Mouse (Mus musculus) liver, embryonic 11.5 days (tissue): ENCODE results near the gene Pdxk. TPM values are rescaled to one million over a fixed set of nuclear protein-coding genes. Genes with fewer than 3 reads are reported as not detected.
A peak's percentile ranks its signal among the peaks of the same experiment; 100 is the strongest.

ENCODE experiments used
- ATAC-seq: fragments of 200-750 bp; cut with Nextera tagmentation; replicated peaks from 2 replicates; pipeline ENCODE4 v1.8.0; 2017; ENCODE audit warnings: moderate number of reproducible peaks, mild to moderate bottlenecking, moderate TSS enrichment, moderate library complexity; ENCODE audit not compliant: low FRiP score
- DNase-seq: peaks from one replicate; pipeline ENCODE4 v3.0.0-alpha.2; 2017; ENCODE audit warnings: low spot score
- H3K27ac ChIP-seq: fragments of 300-500 bp; sonication (generic); 2 replicates; pipeline ENCODE4 v1.5.1; 2014; ENCODE audit warnings: mild to moderate bottlenecking, low read depth, low read length, control low read depth
- H3K27me3 ChIP-seq: fragments of 300-500 bp; sonication (generic); replicated peaks from 2 replicates; pipeline ENCODE4 v1.6.1; 2014; ENCODE audit warnings: low read length, mixed read lengths; ENCODE audit not compliant: control insufficient read depth, insufficient read depth
- H3K36me3 ChIP-seq: fragments of 300-500 bp; sonication (generic); 2 replicates; pipeline ENCODE4 v1.6.1; 2014; ENCODE audit warnings: mild to moderate bottlenecking, low read length, moderate library complexity, mixed read lengths; ENCODE audit not compliant: control insufficient read depth, insufficient read depth
- H3K4me1 ChIP-seq: fragments of 300-500 bp; sonication (generic); replicated peaks from 2 replicates; pipeline ENCODE4 v1.6.1; 2014; ENCODE audit warnings: low read length, mixed read lengths; ENCODE audit not compliant: control insufficient read depth, insufficient read depth
- H3K4me2 ChIP-seq: fragments of 300-500 bp; sonication (generic); 2 replicates; pipeline ENCODE4 v1.6.1; 2014; ENCODE audit warnings: mild to moderate bottlenecking, control low read depth, moderate library complexity
- H3K4me3 ChIP-seq: fragments of 300-500 bp; sonication (generic); 2 replicates; pipeline ENCODE4 v1.5.1; 2014; ENCODE audit warnings: low read depth, low read length, control low read depth
- H3K9ac ChIP-seq: fragments of 300-500 bp; sonication (generic); 2 replicates; pipeline ENCODE4 v1.6.1; 2014; ENCODE audit warnings: low read depth, low read length, control low read depth
- H3K9me3 ChIP-seq: fragments of 300-500 bp; sonication (generic); 2 replicates; pipeline ENCODE4 v1.6.1; 2016; ENCODE audit warnings: low read length, inconsistent platforms, mixed read lengths; ENCODE audit not compliant: control insufficient read depth
- WGBS: fragments of 180-500 bp; shearing (Covaris S2); extraction: QIAGEN DNeasy Blood & Tissue Kit; methylation state at CpG from one replicate; pipeline ENCODE4 v1.1.7; 2014; 5-methylcytosine and 5-hydroxymethylcytosine counted together
- polyA plus RNA-seq: library from polyadenylated mRNA; unstranded; fragments of >200 nt; fragmentation: Nextera tagmentation; extraction: Ambion mirVana; gene quantifications from 2 replicates; pipeline ENCODE4 v1.2.1, GENCODE M21; 2014

The Pdxk gene
- polyA plus RNA-seq, 1 experiment from 2014 or later, result 11.3 TPM

DNA sequence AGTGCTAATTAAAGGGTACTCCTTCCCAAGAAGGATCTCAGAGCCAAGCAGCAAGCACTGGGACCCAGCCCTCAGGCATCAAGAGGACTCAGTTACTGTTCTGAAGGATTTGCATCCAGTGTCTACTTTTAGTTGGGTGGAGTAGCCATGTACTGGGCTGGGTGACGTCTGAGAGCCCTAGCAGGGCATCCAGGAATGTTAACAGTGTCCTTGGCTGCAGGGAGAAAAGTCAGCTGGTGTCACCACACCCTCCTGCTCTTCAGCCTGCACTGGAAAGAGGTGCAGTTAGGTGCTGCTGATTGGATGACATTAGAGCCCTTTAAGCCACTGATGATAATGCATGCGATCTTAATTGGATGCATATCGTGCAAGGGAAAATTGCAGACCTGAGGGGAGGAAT, 31.9 kb downstream of the Pdxk start:
- Histone ChIP-seq H3K9me3 (no peaks in the 10 kb centered on the region), H3K36me3 (no peaks in the 10 kb centered on the region), H3K27me3 (no peaks in the 10 kb centered on the region), H3K4me3 (no peak overlapping the region), H3K4me2 (no peak overlapping the region), H3K9ac (no peak overlapping the region), H3K4me1 (no peaks in the 10 kb centered on the region), H3K27ac (no peak overlapping the region)
- no peak for DNase-seq
- no peak for ATAC-seq
- 68% methylated on average over 3 of the region's 3 CpGs for WGBS

DNA sequence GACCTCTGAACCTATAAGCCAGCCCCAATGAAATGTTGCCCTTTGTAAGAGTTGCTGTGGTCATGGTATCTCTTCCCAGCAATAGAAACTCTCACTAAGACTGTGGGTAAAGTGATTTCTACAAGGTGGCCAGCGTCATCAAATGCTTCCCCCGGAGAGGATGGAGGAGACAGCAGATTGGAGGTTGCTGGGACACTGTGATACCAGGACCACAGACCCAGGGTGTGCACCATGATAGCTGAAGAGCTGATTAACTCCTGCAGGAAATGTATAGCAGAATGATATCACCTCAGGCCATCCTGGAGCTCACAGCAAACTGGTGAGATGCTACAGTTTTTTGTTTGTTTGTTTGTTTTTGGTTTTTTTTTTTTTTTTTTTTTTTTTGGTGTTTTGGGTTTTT, 35.0 kb downstream of the Pdxk start:
- WGBS, result 64% methylated on average over 2 of the region's 2 CpGs
- Histone ChIP-seq H3K4me2 (no peak overlapping the region), H3K9me3 (no peaks in the 10 kb centered on the region), H3K4me1 (peaks cover 3% of the 10 kb centered on the region; the same call in 1 of the 2 replicates), H3K4me3 (no peak overlapping the region), H3K27me3 (no peaks in the 10 kb centered on the region), H3K36me3 (no peaks in the 10 kb centered on the region), H3K27ac (no peak overlapping the region), H3K9ac (no peak overlapping the region)
- DNase-seq (no peak), ATAC-seq (no peak)

DNA sequence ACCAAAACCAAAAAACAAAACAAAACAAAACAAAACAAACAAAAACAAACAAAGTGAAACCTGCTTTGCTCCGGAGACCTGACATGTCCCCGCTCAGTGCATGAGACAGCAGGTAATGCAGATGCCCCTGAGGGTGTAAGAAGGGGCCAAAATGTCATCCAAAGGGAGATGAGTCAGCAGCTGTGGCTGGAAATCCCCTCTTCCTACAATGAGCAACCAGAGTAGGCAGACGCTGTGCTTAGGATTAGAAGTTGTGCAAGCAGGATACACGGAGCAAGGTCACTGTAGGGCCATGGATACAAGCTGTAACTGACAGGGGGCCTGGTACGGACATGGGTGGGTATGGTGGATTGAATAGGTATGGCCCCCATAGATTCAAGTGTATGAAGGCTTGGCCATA, 35.6 kb downstream of the Pdxk start:
- H3K4me2 ChIP-seq, result no peak overlapping the region
- H3K36me3 ChIP-seq, result no peaks in the 10 kb centered on the region
- H3K27me3 ChIP-seq, result no peaks in the 10 kb centered on the region
- DNase-seq, result no peak
- H3K9me3 ChIP-seq, result no peaks in the 10 kb centered on the region
- H3K9ac ChIP-seq, result no peak overlapping the region
- whole genome bisulfite sequencing, result 84% methylated on average over 5 of the region's 5 CpGs
- ATAC-seq, result no peak
- H3K4me1 ChIP-seq, result peaks cover 3% of the 10 kb centered on the region; the same call in 1 of the 2 replicates
- no peak overlapping the region for H3K4me3 ChIP-seq
- H3K27ac ChIP-seq, result no peak overlapping the region

DNA sequence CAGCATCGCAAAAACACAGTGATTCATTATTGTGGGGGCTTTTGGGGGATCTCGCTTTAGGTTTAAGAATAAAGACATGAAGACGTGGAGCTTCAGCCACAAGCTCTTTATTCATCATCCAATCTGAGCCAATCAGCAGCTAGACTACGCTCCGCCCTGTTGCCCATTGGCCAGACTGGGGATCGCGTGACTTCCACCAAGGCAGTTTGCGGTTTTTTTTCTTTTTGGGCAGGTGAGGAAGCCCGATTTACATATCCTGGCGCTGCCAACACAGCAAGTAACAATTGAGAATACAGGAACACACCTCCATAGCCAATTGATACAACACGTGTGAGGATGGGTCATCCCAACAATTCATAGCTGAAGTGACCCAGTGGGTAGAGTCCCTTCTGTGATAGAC, 36.7 kb downstream of the Pdxk start:
- no peaks in the 10 kb centered on the region for H3K27me3 ChIP-seq
- H3K27ac ChIP-seq, result no peak overlapping the region
- no peak overlapping the region; the same call in 1 of the 2 replicates for H3K9ac ChIP-seq
- no peaks in the 10 kb centered on the region for H3K36me3 ChIP-seq
- ATAC-seq (no peak), DNase-seq (no peak)
- no peak overlapping the region for H3K4me2 ChIP-seq
- WGBS, result 90% methylated on average over 11 of the region's 11 CpGs
- no peaks in the 10 kb centered on the region for H3K9me3 ChIP-seq
- H3K4me3 ChIP-seq, result no peak overlapping the region
- peaks cover 3% of the 10 kb centered on the region; the same call in 1 of the 2 replicates for H3K4me1 ChIP-seq

DNA sequence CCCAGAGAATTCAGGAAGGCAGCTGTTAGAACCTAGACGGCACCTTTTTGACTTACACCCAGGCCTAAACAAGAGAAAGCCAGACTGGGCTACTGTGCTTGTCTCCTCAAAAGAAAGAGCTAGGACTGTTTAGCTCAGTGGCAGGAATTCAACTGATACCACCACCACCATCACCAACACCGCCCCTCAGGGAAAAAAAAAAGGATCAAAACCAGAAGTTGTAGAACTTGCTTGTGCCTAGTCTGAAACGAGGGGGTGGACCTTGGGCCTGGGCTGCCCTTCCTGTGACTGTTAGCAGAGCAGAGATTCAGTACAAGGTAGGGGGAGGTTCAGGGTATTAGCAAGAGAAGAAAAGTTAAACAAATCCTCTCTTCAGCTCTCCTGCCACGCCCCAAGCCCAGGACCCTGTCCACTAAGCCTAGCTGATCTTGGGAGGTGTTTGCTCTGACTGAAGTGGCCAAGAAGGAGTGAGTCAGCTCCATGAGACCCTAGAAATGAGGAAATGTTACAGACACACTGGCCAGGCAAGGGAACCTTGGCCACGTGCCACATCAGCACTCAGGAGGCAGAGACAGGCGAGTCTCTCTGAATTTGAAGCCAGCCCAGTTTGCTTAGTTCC, 38.5 kb downstream of the Pdxk start:
- no peaks in the 10 kb centered on the region for H3K36me3 ChIP-seq
- 39% methylated on average over 6 of the region's 6 CpGs for WGBS
- peak overlapping the region; percentile 77 for H3K9ac ChIP-seq
- no peaks in the 10 kb centered on the region for H3K27me3 ChIP-seq
- peaks cover 3% of the 10 kb centered on the region; the same call in 1 of the 2 replicates for H3K4me1 ChIP-seq
- peak overlapping the region; percentile 79 for H3K4me2 ChIP-seq
- ATAC-seq (no peak; the same call in 1 of the 2 replicates), DNase-seq (no peak)
- H3K9me3 ChIP-seq, result no peaks in the 10 kb centered on the region
- H3K27ac ChIP-seq, result peak overlapping the region; percentile 1; the same call in 1 of the 2 replicates
- peak overlapping the region; percentile 69 for H3K4me3 ChIP-seq

DNA sequence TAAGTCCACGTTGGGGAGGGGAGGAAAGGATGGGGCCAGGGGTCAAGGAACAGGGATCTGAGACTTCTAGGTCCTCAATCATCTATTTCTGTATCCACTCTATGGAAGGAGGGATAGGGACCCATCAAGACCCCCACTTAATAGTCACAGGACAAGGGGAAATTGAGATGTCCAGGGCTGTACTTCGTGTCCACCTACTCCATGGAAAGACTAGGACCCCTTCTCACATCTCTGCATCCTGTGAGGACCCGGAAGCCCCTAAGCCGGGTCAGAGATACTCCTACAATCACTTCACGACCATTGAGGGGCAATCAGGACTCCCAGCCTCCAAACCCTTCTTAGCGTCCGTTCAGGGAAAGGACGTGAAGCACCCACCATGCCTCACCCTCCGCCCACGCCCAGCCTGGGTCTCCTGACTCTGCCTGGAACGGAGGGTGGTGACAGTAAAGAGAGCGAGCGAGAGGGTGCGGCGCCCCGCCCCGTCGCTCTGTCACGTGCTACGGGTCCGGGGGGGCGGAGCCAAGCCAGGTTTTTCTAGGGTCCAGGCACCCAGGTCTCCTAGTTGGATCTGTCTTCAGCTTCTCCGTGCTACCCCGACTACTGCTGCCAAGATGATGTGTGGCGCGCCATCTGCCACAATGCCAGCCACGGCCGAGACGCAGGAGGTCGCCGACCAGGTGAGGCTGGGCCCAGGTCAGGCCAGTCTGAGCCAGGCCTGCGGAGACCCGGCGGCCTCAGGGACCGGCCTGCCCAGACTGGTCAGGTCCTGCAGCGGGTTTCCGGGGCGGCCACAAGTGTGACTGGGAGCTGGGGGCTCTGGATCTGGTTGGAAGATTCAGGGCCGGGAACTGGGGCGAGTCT, 39.4 kb downstream of the Pdxk start, which contains the start of gene Cstb:
Gene Cstb (plus strand): TSS at position 489 of the 861 bp plus-strand sequence.
- H3K36me3 ChIP-seq, result no peaks in the 10 kb centered on the region
- H3K9ac ChIP-seq, result peak within 1 kb of the TSS; percentile 77
- WGBS, result 2% methylated on average over 40 of the region's 40 CpGs
- H3K4me3 ChIP-seq, result peak within 1 kb of the TSS; percentile 69
- no peaks in the 10 kb centered on the region for H3K9me3 ChIP-seq
- H3K27me3 ChIP-seq, result no peaks in the 10 kb centered on the region
- peaks cover 3% of the 10 kb centered on the region; the same call in 1 of the 2 replicates for H3K4me1 ChIP-seq
- DNase-seq, result peak; percentile 91
- H3K4me2 ChIP-seq, result peak within 1 kb of the TSS; percentile 79
- ATAC-seq, result peak; percentile 91
- peak within 1 kb of the TSS; percentile 1 for H3K27ac ChIP-seq

DNA sequence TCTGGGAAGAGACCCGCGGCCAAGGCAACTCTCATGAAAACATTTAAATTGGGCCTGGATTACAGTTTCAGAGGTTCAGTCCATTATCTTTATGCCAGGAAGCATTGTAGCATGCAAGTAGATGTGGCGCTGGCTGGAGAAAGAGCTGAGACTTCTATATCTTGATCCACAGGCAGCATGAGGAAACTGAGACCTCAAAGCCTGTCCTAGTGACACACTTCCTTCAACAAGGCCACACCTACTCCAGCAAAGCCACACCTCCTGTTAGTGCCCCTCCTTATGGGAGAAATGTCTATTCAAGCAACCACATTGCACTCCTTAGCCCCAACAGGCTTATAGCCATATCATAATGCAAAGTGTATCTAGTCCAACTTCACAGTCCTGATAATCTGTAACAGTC, 42.2 kb downstream of the Pdxk start:
- H3K4me2 ChIP-seq, result no peak overlapping the region
- H3K27me3 ChIP-seq, result no peaks in the 10 kb centered on the region
- H3K4me1 ChIP-seq, result peaks cover 3% of the 10 kb centered on the region; the same call in 1 of the 2 replicates
- H3K36me3 ChIP-seq, result no peaks in the 10 kb centered on the region
- no peak overlapping the region for H3K9ac ChIP-seq
- H3K27ac ChIP-seq, result no peak overlapping the region
- no peak for ATAC-seq
- H3K9me3 ChIP-seq, result no peaks in the 10 kb centered on the region
- H3K4me3 ChIP-seq, result no peak overlapping the region
- WGBS, result 73% methylated on average over 3 of the region's 3 CpGs
- no peak for DNase-seq

DNA sequence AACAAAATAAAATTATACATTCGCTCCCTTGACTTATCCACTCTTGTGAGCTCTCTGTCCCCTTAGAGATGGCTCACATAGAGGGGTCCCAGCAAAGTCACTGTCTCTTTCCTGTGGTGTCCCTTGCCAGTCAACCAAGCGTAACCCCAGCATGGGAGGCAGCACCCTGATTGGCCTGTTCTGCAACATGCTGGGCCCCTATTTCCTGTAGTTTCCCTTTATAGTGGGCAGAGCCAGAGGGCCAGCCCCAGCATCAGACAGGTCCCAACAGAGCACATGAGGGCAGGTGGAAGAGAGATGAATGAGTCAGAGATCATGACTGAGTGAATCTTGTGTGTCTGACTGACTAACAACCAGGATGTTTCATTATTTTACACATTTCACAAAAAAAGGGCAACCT, 43.8 kb downstream of the Pdxk start:
- H3K27ac ChIP-seq, result no peak overlapping the region
- no peak overlapping the region for H3K4me2 ChIP-seq
- H3K9me3 ChIP-seq, result no peaks in the 10 kb centered on the region
- H3K27me3 ChIP-seq, result no peaks in the 10 kb centered on the region
- H3K9ac ChIP-seq, result no peak overlapping the region
- DNase-seq (no peak), ATAC-seq (no peak)
- H3K4me1 ChIP-seq, result no peaks in the 10 kb centered on the region
- no peak overlapping the region for H3K4me3 ChIP-seq
- WGBS, result 92% methylated on average over 2 of the region's 2 CpGs
- no peaks in the 10 kb centered on the region for H3K36me3 ChIP-seq
